Mouse (Mus musculus) cerebellum, adult (tissue): Measurements from ENCODE around the gene Laptm5.

Source experiments
- ATAC-seq: cut with Nextera tagmentation; 2 replicates; pipeline ENCODE4 v1.9.2; 2017; ENCODE audit warnings: mild to moderate bottlenecking, moderate library complexity, mixed read lengths; ENCODE audit not compliant: insufficient number of reproducible peaks, low FRiP score, low TSS enrichment

The Laptm5 gene

GRCm38 (mm10) chr4:130896372-130896771 is 16.6 kb upstream of the Laptm5 start:
- ATAC-seq: no peak

- no peak for ATAC-seq
Observed at GRCm38 (mm10) chr4:130899383-130899781, 13.5 kb upstream of the Laptm5 start.

- ATAC-seq: no peak
Observed at GRCm38 (mm10) chr4:130899782-130900427, 13.0 kb upstream of the Laptm5 start.

GRCm38 (mm10) chr4:130900746-130901145 is 12.2 kb upstream of the Laptm5 start:
- no peak for ATAC-seq

GRCm38 (mm10) chr4:130902289-130902781 is 10.6 kb upstream of the Laptm5 start:
- ATAC-seq: no peak

GRCm38 (mm10) chr4:130905025-130905424 is 7.9 kb upstream of the Laptm5 start:
- no peak for ATAC-seq

GRCm38 (mm10) chr4:130905882-130906281 is 7.0 kb upstream of the Laptm5 start:
- no peak for ATAC-seq

- no peak for ATAC-seq
Observed at GRCm38 (mm10) chr4:130906296-130906695, 6.6 kb upstream of the Laptm5 start.

GRCm38 (mm10) chr4:130907200-130908069 is 5.5 kb upstream of the Laptm5 start:
- ATAC-seq: no peak

GRCm38 (mm10) chr4:130908133-130908532 is 4.8 kb upstream of the Laptm5 start:
- no peak for ATAC-seq

GRCm38 (mm10) chr4:130909167-130909874 is 3.6 kb upstream of the Laptm5 start:
- ATAC-seq: no peak

GRCm38 (mm10) chr4:130910666-130911065 is 2.3 kb upstream of the Laptm5 start:
- ATAC-seq: no peak

- ATAC-seq: no peak
Observed at GRCm38 (mm10) chr4:130912626-130913025, 299 bp upstream of the Laptm5 start.

GRCm38 (mm10) chr4:130913511-130913910 is 586 bp downstream of the Laptm5 start:
- ATAC-seq: no peak

GRCm38 (mm10) chr4:130914011-130914410 is 1.1 kb downstream of the Laptm5 start:
- no peak for ATAC-seq

- ATAC-seq: no peak
Observed at GRCm38 (mm10) chr4:130914527-130914926, 1.6 kb downstream of the Laptm5 start.

- no peak for ATAC-seq
Observed at GRCm38 (mm10) chr4:130915006-130915667, 2.2 kb downstream of the Laptm5 start.

- no peak for ATAC-seq
Observed at GRCm38 (mm10) chr4:130915668-130916035, 2.7 kb downstream of the Laptm5 start.

GRCm38 (mm10) chr4:130916639-130917038 is 3.7 kb downstream of the Laptm5 start:
- ATAC-seq: no peak

- no peak for ATAC-seq
Observed at GRCm38 (mm10) chr4:130917564-130917963, 4.6 kb downstream of the Laptm5 start.
